Mouse (Mus musculus): ENCODE results near the gene Dach1. TPM values are rescaled to one million over a fixed set of nuclear protein-coding genes. Genes with fewer than 3 reads are reported as not detected.

The Dach1 gene
- polyA plus RNA-seq, 1 experiment from 2014 or later: 2.3 TPM

- WGBS: 61% methylated on average over 7 of the region's 7 CpGs
- no peak overlapping the region for H3K27ac ChIP-seq (replicated peaks)
- H3K36me3 ChIP-seq: no peaks in the 10 kb centered on the region
- no peak overlapping the region for H3K4me2 ChIP-seq (replicated peaks)
- H3K4me3 ChIP-seq (replicated peaks): no peak overlapping the region
- no peaks in the 10 kb centered on the region for H3K27me3 ChIP-seq
- ATAC-seq (ENCODE audit: insufficient number of reproducible peaks, low FRiP score, low TSS enrichment, low read depth): no peak
- no peaks in the 10 kb centered on the region for H3K9me3 ChIP-seq (replicated peaks)
- no peaks in the 10 kb centered on the region for H3K4me1 ChIP-seq
- H3K9ac ChIP-seq: no peak overlapping the region
Measured at GRCm38 (mm10) chr14:98156753-98157152, 12.8 kb downstream of the Dach1 start.

DNA sequence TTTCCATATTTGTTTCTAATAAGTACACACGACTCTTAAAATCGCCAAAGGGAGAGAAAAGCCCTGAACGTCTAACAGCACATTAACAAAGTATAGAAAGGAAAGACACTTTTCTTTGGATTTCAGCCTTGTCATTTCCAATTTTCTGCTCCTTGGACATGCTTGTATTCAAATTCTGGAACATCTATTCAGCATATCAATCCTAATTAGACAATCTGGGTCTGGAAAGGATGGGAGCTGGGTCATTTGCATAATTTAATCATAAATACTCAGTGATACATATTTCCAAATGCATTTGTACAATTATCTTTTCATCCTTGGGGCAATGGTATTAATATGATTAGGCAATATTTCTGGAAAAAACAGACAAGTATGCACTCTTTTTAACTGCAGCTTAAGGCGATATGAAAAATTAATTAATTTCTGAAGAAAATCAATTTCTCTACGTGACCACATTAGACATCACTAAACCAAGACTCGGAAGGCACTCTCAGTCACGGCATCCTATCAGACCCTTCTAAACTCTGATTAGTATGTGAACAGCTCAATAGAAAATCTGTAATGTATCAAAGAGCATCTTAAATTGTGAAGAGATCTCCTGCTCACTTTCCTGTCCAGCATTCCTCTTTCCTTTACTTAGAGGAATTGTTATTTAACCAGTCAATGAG is 13.7 kb downstream of the Dach1 start:
- Histone ChIP-seq H3K27me3 (no peaks in the 10 kb centered on the region), H3K4me3 (replicated peaks) (no peak overlapping the region), H3K4me1 (no peaks in the 10 kb centered on the region), H3K4me2 (replicated peaks) (no peak overlapping the region), H3K9ac (no peak overlapping the region), H3K9me3 (replicated peaks) (no peaks in the 10 kb centered on the region), H3K27ac (replicated peaks) (no peak overlapping the region), H3K36me3 (no peaks in the 10 kb centered on the region)
- 81% methylated on average over 7 of the region's 7 CpGs for WGBS
- no peak for ATAC-seq (ENCODE audit: insufficient number of reproducible peaks, low FRiP score, low TSS enrichment, low read depth)

DNA sequence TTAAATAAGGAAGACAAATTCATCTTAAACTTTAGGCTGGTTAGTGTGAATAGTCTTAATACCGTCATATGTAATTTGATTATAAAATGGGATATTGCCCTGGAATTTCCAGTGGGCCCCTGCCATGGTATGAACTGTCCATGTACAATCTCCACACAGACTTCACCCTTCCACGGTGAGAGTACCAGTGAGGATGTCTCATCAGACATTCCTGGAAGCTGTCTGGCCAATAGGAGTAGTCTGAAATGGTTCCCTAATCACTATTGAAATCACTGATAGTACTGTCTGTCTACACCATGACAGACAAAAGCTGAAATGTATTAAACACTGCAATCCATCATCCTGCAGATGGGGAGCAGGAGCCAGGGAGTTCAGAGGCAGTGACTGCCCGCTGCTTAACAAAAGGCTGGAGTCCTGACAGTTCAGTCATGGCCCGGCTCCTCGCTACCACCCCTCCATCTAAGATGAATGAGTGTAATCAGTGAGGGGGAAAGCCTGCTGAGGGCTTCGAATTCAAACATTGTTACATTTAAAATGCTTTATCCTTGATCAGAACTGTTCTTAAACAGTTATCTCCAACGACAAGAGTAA is 14.6 kb downstream of the Dach1 start:
- Histone ChIP-seq H3K4me3 (replicated peaks) (no peak overlapping the region), H3K27me3 (no peaks in the 10 kb centered on the region), H3K9ac (no peak overlapping the region), H3K27ac (replicated peaks) (no peak overlapping the region), H3K4me1 (no peaks in the 10 kb centered on the region), H3K36me3 (no peaks in the 10 kb centered on the region), H3K4me2 (replicated peaks) (no peak overlapping the region), H3K9me3 (replicated peaks) (no peaks in the 10 kb centered on the region)
- WGBS: 73% methylated on average over 7 of the region's 7 CpGs
- ATAC-seq (ENCODE audit: insufficient number of reproducible peaks, low FRiP score, low TSS enrichment, low read depth): no peak

GRCm38 (mm10) chr14:98141758-98142157 is 27.8 kb downstream of the Dach1 start:
- Histone ChIP-seq H3K9ac (no peak overlapping the region), H3K27me3 (no peaks in the 10 kb centered on the region), H3K4me3 (replicated peaks) (no peak overlapping the region), H3K4me2 (replicated peaks) (no peak overlapping the region), H3K27ac (replicated peaks) (no peak overlapping the region), H3K9me3 (replicated peaks) (no peaks in the 10 kb centered on the region), H3K4me1 (no peaks in the 10 kb centered on the region), H3K36me3 (no peaks in the 10 kb centered on the region)
- WGBS: 56% methylated on average over 2 of the region's 2 CpGs
- no peak for ATAC-seq (ENCODE audit: insufficient number of reproducible peaks, low FRiP score, low TSS enrichment, low read depth)

GRCm38 (mm10) chr14:98138873-98139665 is 30.5 kb downstream of the Dach1 start:
- no peaks in the 10 kb centered on the region for H3K27me3 ChIP-seq
- 62% methylated on average over 3 of the region's 3 CpGs for whole genome bisulfite sequencing
- H3K36me3 ChIP-seq: no peaks in the 10 kb centered on the region
- no peaks in the 10 kb centered on the region for H3K4me1 ChIP-seq
- H3K4me3 ChIP-seq (replicated peaks): no peak overlapping the region
- H3K9ac ChIP-seq: no peak overlapping the region
- ATAC-seq (ENCODE audit: insufficient number of reproducible peaks, low FRiP score, low TSS enrichment, low read depth): no peak
- H3K4me2 ChIP-seq (replicated peaks): no peak overlapping the region
- H3K9me3 ChIP-seq (replicated peaks): no peaks in the 10 kb centered on the region
- no peak overlapping the region for H3K27ac ChIP-seq (replicated peaks)

GRCm38 (mm10) chr14:98134546-98134945 is 35.0 kb downstream of the Dach1 start:
- ATAC-seq (ENCODE audit: insufficient number of reproducible peaks, low FRiP score, low TSS enrichment, low read depth): no peak
- Histone ChIP-seq H3K9me3 (replicated peaks) (no peaks in the 10 kb centered on the region), H3K36me3 (no peaks in the 10 kb centered on the region), H3K4me1 (no peaks in the 10 kb centered on the region), H3K9ac (no peak overlapping the region), H3K4me3 (replicated peaks) (no peak overlapping the region), H3K4me2 (replicated peaks) (no peak overlapping the region), H3K27ac (replicated peaks) (no peak overlapping the region), H3K27me3 (no peaks in the 10 kb centered on the region)
- 41% methylated on average over 4 of the region's 4 CpGs for WGBS

DNA sequence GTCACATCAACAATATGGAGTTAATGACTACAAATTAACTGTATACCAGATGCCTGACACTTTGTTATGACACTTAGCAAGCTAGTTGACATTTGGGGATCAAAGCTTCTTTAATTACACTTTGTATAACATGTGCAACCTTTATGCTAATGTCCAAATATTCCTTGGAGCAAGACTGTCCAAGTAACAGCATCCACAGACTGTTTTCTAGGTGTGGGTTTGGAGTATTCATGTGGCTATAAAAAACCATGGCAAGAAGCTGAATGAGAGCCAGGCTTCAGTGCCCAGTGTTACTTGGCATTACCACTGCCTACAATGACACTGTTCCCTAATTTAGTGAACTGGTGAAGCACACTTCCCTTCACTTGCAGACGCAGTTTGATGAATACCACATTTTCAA is 46.5 kb downstream of the Dach1 start:
- WGBS: 52% methylated on average over 1 of the region's 1 CpGs
- H3K36me3 ChIP-seq: no peaks in the 10 kb centered on the region
- no peak for ATAC-seq (ENCODE audit: insufficient number of reproducible peaks, low FRiP score, low TSS enrichment, low read depth)
- H3K27ac ChIP-seq (replicated peaks): no peak overlapping the region
- no peak overlapping the region for H3K9ac ChIP-seq
- H3K4me3 ChIP-seq (replicated peaks): no peak overlapping the region
- H3K27me3 ChIP-seq: no peaks in the 10 kb centered on the region
- H3K4me2 ChIP-seq (replicated peaks): no peak overlapping the region
- no peaks in the 10 kb centered on the region for H3K4me1 ChIP-seq
- no peaks in the 10 kb centered on the region for H3K9me3 ChIP-seq (replicated peaks)

GRCm38 (mm10) chr14:98116627-98117026 is 52.9 kb downstream of the Dach1 start:
- no peak overlapping the region for H3K4me2 ChIP-seq (replicated peaks)
- ATAC-seq (ENCODE audit: insufficient number of reproducible peaks, low FRiP score, low TSS enrichment, low read depth): no peak
- H3K27me3 ChIP-seq: no peaks in the 10 kb centered on the region
- no peak overlapping the region for H3K9ac ChIP-seq
- H3K27ac ChIP-seq (replicated peaks): no peak overlapping the region
- no peaks in the 10 kb centered on the region for H3K9me3 ChIP-seq (replicated peaks)
- no peaks in the 10 kb centered on the region for H3K4me1 ChIP-seq
- 67% methylated on average over 1 of the region's 1 CpGs for WGBS
- H3K4me3 ChIP-seq (replicated peaks): no peak overlapping the region
- H3K36me3 ChIP-seq: no peaks in the 10 kb centered on the region

GRCm38 (mm10) chr14:98113106-98113505 is 56.5 kb downstream of the Dach1 start:
- Histone ChIP-seq H3K27ac (replicated peaks) (no peak overlapping the region), H3K4me2 (replicated peaks) (no peak overlapping the region), H3K4me1 (no peaks in the 10 kb centered on the region), H3K36me3 (no peaks in the 10 kb centered on the region), H3K9me3 (replicated peaks) (no peaks in the 10 kb centered on the region), H3K27me3 (no peaks in the 10 kb centered on the region), H3K9ac (no peak overlapping the region), H3K4me3 (replicated peaks) (no peak overlapping the region)
- WGBS: 49% methylated on average over 1 of the region's 1 CpGs
- no peak for ATAC-seq (ENCODE audit: insufficient number of reproducible peaks, low FRiP score, low TSS enrichment, low read depth)

DNA sequence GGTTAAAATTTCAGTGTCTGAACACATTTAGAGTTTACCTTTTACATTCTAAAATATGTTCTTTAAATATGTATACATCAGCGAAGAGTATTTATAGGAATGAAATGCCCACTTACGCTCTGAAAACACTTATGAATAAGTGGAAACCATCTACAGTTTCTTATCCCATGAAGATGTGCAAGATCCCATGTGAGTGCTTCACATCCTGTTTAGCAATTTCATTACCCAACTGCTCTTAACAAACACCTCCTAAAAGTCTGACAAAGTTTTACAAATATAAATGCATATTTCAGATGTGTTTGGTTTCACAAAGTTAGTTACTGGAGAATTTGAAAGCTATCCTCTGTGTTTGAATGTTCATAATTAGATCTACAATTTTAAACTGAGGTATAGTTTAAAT is 59.6 kb downstream of the Dach1 start:
- Histone ChIP-seq H3K36me3 (no peaks in the 10 kb centered on the region), H3K4me2 (replicated peaks) (no peak overlapping the region), H3K4me1 (no peaks in the 10 kb centered on the region), H3K27ac (replicated peaks) (no peak overlapping the region), H3K9ac (no peak overlapping the region), H3K27me3 (no peaks in the 10 kb centered on the region), H3K9me3 (replicated peaks) (no peaks in the 10 kb centered on the region), H3K4me3 (replicated peaks) (no peak overlapping the region)
- WGBS: 89% methylated on average over 2 of the region's 2 CpGs
- ATAC-seq (ENCODE audit: insufficient number of reproducible peaks, low FRiP score, low TSS enrichment, low read depth): no peak

DNA sequence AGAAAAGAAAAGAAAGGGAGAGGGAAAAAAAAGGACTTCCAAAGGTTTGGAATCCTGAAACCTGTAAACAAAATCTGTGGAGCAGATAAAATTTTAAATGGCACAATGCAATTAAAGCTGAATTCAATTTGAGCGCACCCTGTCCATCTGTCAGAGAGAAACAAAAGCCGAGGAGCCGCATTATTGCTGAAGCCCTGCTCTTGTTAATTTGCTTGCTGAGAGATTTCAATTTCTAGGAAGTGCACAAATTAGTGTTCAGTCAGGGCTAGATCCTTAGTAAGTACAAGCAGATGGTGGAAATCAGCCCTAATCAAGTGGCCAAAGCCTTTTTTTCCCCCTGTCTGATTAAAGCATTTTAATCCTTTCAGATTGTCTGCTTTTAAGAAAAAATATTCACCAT is 60.8 kb downstream of the Dach1 start:
- no peak for ATAC-seq (ENCODE audit: insufficient number of reproducible peaks, low FRiP score, low TSS enrichment, low read depth)
- 31% methylated on average over 3 of the region's 3 CpGs for WGBS
- no peak overlapping the region for H3K27ac ChIP-seq (replicated peaks)
- no peaks in the 10 kb centered on the region for H3K9me3 ChIP-seq (replicated peaks)
- no peak overlapping the region for H3K9ac ChIP-seq
- H3K4me3 ChIP-seq (replicated peaks): no peak overlapping the region
- H3K4me1 ChIP-seq: no peaks in the 10 kb centered on the region
- no peaks in the 10 kb centered on the region for H3K36me3 ChIP-seq
- no peak overlapping the region for H3K4me2 ChIP-seq (replicated peaks)
- H3K27me3 ChIP-seq: no peaks in the 10 kb centered on the region

Measured in embryonic facial prominence, embryonic 15.5 days (tissue).